Mouse (Mus musculus) forelimb bud, embryonic 11.5 days (tissue): ENCODE measurements around the gene Cnnm4.

ENCODE experiments used
- DNase-seq: peaks from one replicate; pipeline ENCODE4 v3.0.0-alpha.2; 2012; ENCODE audit warnings: low read depth, low spot score

The Cnnm4 gene

DNA sequence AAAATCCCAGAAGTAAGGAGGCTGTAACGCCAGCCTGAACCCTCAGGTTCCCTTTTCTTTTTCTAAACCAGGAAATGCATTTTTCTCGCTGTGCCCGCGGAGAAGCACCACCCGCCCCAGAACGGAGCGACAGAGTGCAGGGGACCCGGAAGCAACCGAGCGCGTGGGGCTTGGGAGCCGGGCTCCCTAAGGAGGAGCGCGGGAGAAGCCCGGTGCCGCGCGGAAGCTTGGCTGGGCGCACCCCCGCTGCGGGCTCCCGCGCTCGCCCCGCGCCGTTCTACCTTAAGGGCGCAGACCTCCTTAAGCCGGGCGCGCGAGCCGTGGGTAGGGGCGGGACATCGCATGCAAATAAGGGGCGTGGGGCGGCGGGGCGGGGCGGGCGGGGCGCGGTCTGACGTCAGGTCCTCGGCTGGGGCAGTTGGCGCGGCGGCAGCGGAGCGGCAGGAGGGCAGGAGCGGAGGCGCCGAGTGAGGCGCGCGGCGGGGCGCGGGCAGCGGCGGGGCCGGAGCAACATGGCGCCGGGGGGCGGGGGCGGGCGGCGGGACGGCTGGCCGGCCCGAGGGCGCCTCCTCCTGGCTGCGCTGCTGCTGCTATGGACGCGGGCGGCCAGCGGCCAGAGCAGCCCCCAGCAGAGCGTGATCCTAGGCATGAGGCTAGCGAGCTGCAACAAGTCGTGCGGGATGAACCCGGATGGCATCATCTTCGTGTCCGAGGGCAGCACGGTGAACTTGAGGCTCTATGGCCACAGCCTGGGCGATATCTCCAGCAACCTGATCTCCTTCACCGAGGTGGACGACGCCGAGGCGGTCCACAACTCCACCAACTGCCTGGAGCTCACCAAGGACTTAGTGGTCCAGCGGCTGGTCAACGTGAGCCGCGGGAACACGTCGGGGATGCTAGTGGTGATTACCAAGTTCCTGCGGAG is at the start of gene Cnnm4:
Gene Cnnm4 (plus strand): TSS at position 440 of the 925 bp plus-strand sequence.
- DNase-seq = peak; percentile 75

DNA sequence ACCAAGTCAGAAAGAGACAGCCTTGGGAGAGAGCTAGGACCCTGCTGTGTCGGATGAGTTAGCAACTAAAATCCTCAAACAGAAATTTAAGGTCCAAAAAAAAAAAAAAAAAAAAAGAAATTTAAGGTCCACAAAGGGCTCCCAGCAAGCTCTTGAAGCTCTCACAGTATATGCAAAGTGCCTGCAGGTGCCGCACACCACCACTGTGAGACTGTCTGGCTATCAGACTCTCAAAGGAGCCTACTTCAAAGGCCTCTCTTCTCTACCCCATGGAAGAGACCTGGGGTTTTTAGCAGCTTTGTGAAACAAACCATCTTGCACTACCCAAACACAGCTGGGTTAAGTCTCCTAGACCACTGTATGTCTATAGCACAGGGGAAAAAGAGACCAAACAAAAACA is 41.9 kb upstream of the Cnnm4 start:
- DNase-seq = no peak

DNA sequence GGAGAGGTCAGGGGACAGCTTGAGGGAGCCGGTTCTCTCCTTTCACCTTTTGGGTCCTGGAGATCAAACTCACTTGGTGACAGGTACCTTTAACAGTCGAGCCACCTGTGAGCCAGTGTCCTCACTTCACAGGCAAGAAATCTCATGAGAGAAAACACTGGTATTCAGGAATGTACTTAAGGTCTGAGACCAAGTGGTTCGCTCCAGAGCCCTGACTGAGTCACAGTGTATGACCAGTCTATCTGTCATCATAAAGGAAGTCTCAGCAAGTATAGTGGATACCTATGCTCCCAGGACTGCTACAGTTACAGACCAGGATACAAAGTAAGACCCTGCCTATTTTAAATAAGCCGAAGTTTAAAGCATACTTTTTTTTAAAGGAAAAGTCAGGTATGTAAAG is 38.4 kb upstream of the Cnnm4 start:
- DNase-seq = no peak

DNA sequence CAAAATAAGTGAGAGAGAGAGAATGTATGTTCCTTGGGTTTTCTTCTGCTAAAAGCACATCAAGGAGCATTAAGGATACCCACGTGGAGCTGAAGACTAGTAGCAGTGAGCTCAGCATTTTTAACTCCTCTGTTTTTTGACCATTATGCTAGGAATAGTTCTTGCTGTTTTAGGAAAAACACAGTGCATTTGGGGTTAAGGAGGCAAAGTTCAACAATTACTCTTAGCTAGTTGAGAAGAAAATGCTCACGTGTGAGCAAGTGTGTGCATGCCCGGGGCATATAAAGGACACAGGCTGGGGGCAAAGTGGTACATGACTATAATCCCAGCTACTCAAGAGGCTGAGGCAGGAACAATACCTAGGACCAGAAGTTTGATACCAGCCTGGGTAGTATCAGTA is 37.8 kb upstream of the Cnnm4 start:
- DNase-seq = no peak

DNA sequence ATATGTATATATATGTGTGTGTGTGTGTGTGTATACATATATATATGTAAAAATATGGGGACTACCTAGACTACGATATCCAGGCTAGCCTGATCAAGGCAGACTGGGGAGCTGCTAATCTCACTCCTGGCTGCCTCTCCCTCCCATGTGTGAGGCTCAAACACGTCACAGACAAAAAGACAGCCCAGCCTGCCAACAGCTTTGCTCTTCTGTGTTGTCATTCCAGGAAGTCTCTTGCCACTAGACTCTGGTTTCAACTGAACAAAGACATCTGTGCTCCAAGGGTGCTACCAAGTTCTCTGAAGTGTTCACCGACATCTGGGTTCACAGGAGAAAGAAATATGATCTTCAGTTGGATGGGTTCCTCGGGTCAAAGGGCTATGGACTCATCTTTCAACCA is 36.3 kb upstream of the Cnnm4 start:
- DNase-seq = no peak

DNA sequence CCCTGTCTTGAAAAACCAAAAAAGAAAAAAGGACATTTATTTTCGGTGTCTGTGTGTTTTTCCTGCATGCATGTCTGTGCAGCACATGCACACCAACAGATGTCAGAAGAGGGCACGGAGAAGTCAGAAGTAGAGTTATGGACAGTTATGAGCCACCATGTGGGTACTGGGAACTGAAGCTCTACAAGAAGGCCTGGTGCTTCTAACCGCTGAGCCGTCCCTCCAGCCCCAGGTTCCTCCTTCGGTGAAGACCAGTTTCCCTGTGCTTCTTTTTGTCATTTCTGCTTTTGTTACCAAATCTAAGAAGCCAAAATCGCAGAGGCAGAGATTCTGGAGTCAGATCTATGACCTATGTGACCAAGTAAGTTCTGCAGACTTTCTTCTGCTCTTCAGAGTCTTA is 34.9 kb upstream of the Cnnm4 start:
- DNase-seq = no peak

DNA sequence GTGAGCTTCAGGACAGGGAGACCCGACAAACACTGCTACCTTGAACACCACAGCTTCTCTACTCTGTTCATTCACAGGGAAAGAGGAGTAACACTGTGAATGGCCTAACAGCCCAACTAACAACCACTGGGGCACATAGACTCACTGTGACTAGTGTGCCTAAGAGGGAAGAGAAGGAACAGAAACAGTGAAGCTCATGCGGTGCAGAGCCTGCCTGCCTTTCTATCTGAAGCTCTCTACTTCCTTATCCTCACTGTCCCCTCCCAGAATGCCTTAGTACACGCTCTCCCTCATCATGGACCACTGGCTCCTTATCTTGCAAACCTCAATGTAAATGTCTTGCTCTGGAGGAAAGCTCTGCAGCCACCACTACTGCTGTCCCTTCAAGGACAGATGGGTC is 34.2 kb upstream of the Cnnm4 start:
- DNase-seq = no peak

DNA sequence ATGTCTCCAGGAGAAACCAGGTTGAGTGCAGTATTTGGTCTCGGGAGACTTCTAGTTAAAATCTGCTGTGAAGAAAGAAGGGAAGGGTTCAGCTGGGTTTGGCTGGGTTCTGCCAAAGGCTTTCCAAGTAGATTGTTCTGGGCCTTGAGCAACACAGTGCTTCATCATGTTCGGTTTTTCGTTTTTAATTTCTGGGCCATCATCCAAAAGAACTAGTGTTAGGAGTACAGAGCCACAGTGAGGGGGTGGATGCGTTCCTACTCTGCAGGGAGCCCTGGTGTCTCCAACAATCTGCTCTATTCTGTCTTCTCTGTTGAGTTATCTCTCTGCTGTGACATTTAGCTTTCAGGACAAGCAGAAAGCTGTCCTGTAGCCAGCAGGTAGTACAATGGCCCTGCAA is 30.3 kb upstream of the Cnnm4 start:
- no peak for DNase-seq

DNA sequence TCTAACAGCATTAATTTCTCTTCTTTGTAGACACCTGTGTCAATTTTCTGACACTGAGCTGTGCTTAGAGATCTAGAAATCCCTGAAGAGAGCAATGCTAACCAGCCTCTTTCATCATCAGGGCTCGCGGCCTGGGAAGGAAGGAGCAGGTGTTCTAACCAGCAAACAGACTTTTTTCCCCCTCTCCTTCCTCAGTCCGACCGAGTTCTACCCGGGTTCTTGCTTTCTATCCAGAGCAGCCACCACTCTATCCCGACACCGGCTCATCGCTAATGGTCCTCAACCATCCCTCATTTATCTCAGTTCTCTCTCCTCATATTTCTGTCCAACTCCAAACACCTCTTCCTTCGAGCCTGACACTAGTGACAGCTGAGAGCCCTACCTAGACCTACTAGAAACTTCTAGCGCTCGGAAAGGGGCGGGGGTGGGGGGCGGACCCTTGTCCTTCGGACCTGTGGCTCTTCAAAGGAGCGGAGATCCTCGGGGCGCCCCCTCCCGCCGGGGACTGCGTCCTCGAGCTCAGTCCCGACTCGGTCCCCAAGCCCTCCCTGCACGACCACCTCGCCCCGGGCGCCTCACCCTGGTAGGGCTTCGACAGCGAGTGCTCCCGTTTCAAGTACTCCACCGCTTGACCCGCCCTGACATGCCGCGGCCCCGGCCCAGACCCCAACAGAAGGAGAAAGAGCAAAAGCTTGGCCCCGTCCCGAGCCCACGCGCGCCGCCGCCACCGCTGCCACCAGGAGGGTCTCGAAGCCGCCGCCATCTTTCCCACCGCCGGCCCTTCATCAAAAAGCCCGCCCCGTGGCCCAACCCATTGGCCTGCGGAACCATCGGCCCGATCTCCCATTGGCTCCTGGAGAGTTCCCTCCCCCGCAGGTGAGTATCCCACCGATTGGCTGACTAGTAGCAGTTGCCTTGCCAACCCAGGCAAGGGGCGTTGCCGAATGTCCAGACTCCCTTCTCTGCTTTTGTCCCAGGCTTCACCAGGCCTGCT is 26.7 kb upstream of the Cnnm4 start, which contains the start of gene Lman2l:
Gene Lman2l (minus strand): TSS at position 801 of the 994 bp plus-strand sequence.
- DNase-seq = peak; percentile 95

DNA sequence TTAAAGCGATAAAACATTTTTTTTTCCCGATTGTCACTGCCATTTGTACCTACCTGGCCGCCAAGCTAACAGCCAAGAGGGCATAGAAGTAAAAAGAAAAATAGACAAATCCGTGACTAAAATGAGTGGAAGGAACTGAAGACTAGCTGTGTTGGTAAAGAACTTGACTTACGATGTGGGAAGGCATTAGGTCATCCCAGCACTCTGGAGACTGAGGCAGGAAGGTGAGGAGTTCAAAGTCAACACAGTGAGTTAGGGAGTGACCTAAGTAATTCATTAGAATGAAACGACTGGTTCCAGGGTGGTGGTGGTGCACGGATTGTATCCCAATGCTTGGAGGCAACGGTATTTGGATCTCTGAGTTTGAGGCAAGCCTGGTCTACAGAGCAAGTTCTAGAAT is 25.9 kb upstream of the Cnnm4 start:
- no peak for DNase-seq

DNA sequence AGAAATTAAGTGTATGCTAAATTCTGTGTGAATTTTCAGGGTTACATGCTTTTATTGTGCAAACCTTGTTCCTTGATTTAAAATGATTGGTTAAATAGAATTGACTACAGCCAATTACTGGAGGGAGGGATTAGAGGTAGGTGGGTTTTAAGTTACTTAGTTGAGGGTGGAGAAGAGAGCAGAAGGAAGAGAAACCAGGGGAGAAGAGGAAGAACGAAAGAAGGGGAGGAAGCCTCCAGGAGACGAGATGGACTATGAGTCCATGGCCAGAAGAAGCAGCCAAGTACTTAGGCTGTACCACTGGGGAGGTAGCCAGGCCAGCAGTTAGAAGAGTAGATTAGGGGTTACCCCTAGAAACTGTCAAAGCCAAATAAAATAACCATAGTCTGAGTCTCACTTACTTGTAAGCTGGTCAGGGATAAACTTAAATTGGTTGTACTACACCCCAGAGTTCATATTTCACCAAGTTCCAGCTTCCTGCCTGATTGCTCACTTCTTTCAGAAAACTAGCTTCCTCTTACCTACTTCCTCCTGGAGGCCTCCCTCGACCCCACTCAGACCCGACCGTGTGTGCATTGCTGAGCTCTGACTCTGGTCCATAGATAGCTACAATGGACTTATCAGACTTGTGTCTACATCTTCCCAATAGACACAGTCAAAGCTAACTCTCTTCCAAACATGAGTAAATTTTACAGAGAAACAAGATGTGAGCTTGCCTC is 25.2 kb upstream of the Cnnm4 start:
- DNase-seq = no peak

DNA sequence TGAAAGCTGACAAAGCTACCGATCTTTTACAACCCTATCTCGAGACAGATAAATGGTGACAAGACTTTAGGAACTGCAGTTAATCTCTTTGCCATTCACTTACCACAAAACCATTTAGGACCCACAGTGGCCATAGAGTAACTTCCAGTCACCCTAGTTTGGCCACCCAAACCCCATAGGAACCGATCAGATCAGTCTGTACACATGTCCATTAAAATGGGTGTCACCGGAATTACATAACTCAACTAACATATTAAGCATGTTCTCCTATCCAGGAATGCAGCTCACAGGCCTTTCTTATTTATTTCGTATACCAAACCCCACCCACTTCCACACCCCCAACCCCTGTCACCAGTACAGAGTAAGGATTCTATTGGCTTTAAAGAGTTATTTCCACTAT is 24.6 kb upstream of the Cnnm4 start:
- DNase-seq = no peak

DNA sequence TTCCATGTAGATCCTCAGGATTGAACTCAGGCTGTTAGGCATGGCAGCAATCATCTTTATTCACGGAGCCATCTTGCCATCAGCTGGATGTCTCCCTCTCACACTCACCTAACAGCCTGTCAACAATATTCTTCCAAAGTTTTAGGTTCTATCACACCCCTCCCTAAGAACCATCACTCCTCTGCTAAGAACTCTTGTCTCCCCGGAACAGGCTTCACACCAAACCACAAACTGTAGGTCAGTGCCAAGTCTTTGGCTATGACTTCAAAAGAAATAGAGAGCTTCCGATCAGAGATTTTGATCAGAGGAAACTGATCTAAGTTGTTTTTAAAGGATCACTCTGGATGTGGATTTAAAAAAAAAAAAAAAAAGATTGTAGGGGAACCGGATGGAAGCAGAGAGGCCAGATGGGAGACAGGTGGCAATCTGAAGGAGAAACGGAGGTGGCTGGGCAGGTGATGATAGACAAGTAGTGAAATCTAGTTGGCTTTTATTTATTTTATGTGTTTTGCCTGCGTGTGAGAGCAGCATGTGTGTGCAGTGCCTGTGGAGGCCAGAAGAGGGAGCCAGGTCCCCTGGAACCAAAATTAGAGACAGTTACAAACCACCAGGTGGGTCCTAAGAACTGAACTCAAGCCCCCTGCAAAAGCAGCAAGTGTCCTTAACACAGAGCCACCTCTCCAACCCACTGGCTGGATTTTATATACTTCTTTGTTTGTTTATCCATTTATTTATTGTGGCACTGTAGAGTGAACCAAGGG is 17.2 kb upstream of the Cnnm4 start:
- no peak for DNase-seq

DNA sequence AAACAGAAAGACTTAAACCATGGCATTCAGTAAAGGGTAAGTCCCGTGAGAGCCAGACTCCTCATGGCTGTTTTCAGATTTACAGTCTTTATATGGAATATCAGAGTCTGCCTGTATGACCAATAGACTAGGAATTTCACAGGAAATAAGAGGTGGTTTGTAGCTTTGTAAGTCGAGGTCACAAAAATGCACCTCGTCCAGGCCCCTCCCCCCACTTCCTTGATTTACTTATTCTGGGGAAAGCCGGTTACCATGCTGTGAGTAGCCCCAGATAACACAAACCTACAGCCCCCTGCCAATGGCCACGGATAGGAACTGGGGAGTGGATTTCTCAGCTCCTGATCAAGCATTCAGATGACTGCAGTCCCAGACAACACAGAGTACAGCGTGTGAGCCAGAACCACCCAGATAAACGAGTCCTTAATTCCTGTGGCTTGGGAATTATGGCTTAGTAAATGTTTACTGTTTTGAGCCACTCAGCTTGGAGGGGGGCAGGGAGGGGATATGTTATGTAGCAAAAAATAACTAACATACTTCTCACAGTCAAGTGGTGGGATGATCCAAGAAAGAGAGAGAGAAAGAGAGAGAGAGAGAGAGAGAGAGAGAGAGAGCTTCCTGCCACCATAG is 13.9 kb upstream of the Cnnm4 start:
- no peak for DNase-seq

DNA sequence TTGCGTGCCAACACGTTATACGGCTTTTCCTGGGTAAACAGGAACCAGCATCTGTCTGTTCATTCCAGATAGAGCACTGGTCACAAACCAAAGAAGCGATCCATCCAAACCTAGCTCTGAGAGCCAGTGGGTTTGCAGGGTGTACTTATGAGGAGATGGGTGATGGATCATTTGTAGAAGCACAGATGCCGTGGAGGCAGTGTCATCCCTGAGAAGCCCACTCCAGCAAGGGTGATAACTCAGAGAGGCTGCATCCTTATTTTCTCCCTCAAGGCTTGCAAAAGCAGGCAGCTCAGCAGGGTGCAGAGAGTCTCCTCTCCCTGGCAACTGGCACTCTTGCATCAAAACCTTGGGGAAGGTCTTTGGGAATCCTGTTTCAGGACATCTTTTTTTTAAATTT is 13.3 kb upstream of the Cnnm4 start:
- DNase-seq = no peak

DNA sequence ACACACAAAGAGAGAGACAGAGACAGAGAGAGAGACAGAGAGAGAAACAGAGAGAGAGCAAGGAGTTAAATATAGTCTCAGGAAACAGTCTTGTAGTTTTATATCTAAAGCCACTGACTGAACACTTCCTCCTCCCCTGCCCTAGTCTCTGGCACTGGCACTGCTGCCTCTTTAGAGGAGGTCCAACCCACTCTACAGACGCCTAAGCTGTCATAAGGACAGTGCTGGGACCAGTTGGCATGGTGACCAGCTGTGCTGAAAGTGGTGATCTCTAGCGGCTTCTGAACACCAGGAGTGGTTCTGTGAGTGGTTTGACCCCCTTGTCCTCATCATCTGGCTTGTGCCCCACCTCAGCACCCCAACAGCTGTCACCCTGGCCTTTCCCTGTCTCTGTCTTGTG is 9.6 kb upstream of the Cnnm4 start:
- no peak for DNase-seq

DNA sequence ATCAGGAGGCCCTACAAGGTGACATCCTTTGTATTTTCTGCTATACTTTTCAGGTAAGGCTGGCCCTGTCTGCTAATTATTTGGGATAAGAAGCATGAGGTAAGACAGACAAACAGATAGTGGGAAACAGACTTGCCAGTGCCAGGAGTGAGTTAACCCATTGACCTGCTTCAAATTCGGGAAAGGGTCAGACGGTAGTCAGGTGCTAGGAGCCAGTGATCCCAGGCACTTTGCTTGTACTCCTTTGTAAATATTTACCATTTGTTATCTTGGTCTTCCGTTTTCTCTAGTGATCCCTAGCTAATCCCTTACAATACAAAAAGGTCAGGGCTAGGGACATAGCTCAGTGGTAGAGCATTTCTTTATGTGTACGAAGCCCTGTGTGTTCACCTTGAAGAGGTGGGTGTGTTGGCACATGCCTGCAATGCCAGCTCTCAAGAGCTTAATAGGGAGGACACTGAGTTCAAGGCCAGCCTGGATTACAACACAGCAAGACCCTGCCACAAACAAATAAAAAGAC is 5.7 kb upstream of the Cnnm4 start:
- DNase-seq = no peak

DNA sequence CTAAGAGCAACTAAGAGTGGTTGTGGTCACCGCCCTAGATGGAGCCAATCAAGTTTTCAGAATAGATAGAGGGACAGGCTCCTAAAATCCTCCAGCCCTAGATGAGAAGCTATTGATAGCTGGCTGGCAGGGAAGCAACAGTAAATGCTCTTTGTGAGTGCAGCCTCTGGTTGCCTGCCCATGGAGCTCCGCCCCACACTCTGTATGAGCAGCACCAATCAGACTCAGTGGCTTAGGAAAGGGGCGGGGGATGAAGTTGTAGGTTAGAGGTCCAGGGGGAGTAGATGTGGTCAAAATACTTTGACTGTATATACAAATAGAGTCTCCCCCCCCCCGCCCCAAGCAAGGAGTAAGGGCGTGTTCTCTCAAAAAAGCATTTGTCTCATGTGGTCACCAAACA is 4.0 kb upstream of the Cnnm4 start:
- no peak for DNase-seq

DNA sequence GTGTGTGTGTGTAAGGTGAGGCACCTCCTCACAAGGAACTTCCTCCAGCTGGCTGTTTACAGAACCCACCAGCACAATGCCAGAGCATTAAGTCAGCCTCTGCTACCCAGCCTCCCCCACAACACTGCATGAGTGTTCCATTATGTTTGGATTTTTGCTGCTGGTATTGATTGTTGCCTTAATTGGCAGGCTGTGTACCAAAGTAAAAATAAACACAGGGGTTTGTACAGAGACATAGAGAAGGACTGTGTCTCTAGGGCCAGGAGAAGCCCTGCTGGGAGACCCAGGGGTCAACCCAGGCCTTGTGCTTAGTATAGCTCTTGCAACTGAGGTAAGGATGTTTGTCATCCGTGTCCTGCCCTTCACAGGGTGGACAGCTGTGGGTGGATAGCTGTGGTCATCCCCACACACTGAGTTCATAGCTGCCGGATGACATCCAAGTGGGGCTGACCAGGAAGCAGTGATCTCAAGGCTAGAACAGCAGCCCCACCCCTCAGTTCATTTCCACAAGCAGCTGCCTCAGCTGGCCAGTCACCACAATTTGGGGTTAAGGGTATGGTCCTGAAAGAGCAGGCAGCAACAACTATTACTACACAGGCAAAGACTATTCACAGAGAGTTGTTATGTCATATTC is 1.5 kb upstream of the Cnnm4 start:
- DNase-seq = no peak

DNA sequence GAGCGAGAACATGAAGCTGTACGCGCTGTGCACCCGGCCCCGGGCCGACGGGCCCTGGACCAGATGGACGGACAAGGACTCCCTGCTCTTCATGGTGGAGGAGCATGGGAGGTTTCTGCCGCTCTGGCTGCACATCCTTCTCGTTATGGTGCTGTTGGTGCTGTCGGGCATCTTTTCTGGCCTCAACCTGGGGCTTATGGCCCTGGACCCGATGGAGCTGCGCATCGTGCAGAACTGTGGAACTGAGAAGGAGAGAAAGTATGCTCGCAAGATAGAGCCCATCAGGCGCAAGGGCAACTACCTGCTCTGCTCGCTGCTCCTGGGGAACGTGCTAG is 653 bp downstream of the Cnnm4 start:
- no peak for DNase-seq
